Mouse (Mus musculus): ENCODE data around the gene Aldh1b1. TPM values are rescaled to one million over a fixed set of nuclear protein-coding genes. Genes with fewer than 3 reads are reported as not detected.

The Aldh1b1 gene
- total RNA-seq, 2 experiments from 2014 or later = 0.23 to 0.95 TPM

- DNase-seq = no peak
- TF ChIP-seq CTCF (IDR thresholded peaks at IDR 0.05) = no peak
- Histone ChIP-seq H3K27ac (no peak overlapping the region), H3K4me3 (no peak overlapping the region)
- intact Hi-C loops (cut with DNase I) = no loop called here
Observed at GRCm38 (mm10) chr4:45765565-45766201, 33.1 kb upstream of the Aldh1b1 start.

DNA sequence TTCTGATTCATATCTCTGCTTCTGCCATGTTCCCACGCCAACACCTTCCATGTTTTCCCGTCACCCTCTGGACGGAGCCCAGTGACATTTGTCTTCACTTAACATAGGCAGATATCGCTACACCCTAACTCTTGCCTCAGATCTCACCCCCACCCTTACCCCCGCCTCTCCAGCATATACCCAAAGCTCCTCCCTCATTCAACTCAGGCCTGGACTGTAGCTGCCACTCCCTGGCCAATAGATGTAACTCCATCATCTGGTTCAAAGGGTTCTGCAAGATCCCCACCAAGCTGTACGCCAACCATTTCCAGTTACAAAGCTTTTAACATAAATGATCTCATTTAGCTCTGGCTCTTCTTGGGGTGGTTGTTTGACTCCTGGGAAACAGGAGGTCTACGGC lies 32.0 kb upstream of the Aldh1b1 start:
- DNase-seq = no peak
- no peak overlapping the region for H3K27ac ChIP-seq
- no peak overlapping the region for H3K4me3 ChIP-seq
- no peak for TF ChIP-seq CTCF (IDR thresholded peaks at IDR 0.05)
- intact Hi-C loops (cut with DNase I) = no loop called here

DNA sequence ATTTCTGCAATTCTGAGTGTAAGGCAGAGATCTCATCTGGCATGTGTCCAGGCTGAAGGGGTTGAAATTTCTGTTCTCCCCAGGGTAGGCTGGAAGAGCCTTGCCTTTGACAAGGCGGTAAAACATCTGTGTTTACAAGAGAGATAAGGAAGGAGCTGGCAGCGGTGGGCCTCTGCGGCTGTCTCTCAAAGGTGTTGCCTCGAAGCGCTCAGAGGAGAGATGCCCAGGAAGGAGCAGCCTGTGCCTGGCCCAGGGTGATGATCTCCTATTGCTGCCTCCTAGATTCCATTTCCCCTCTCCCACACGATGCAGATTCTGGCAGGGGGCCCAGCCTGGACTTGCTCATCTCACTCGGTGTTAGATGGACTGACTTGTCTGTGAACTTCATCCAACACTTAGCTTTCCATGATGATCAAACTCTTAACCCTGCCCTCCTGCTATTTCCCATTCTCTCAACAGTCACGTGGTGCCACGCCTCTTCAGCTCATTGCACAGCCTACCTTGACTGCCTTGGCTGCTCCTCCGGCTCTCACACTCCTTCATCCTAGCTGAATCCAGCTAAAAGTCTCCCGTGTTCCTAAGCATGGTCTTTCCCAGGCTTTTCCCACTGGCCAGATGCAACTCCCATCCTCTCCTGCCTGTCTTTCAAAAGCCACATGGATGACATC lies 30.8 kb upstream of the Aldh1b1 start:
- intact Hi-C loops (cut with DNase I) = no loop called here
- DNase-seq = no peak
- no peak for TF ChIP-seq CTCF (IDR thresholded peaks at IDR 0.05)
- Histone ChIP-seq H3K4me3 (no peak overlapping the region), H3K27ac (no peak overlapping the region)

DNA sequence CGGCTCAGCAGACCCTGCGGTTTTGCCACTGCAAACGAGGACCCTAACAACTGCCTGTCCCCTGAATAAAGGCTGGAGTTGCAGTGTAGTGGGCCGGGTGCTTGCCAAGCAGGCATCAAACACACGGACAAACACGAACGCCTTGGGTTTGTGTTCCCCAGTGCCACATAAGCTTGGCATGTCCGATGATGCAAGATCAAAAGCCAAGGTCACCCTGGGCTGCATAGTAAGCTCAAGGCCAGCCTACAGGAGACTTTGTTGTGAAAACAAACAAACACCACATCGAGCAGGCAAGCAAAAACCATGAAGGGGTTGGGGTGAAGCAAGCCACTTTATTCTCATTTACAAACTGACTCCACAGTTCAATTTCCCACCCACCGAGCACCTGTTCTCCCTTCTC lies 29.7 kb upstream of the Aldh1b1 start:
- no peak overlapping the region for H3K4me3 ChIP-seq
- no peak for TF ChIP-seq CTCF (IDR thresholded peaks at IDR 0.05)
- no peak overlapping the region for H3K27ac ChIP-seq
- intact Hi-C loops (cut with DNase I) = no loop called here
- no peak for DNase-seq

DNA sequence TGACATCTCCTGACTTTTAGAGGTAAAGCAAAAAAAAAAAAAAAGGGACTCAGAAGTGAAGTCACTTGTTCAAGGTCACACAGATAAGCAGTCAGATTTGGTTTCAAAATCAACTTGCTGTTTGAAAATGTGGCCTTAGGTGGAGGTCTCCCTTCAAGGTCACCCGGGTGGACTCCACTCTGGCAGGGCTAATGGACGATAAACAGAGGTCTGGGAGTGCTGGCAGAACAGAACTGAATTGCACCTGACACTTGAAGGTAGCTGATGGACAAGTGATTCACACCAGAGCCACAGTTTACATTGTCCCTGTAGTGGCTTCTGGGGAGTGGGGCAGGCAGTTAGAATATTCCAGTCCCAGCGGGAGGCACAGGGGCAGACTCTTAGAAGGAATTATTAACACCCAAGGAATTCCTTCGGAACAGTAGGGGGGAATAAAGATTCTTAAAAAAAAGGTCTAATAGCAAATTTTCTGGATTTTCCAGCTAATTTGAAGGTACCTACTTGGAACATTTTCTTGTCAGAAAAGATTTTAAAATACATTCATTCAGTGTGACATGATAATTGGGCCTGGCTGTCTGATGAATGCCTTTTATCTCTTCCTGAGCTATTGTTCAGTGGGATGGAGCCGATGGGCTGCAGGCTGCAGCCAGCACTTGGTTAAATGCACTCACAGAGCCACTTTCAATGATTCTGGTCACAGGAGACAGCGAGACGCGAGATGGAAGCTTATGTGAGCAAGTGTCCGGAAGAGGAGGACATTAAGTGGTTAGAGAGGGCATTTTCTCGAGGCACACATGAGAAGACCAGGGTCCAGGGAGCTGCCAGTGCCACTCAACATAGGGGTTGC lies 28.8 kb upstream of the Aldh1b1 start:
- Histone ChIP-seq H3K4me3 (no peak overlapping the region), H3K27ac (no peak overlapping the region)
- no peak for DNase-seq
- intact Hi-C loops (cut with DNase I) = loop anchor here (5.0 kb wide), 1 partner anchor 353 kb away; no protein-coding TSS in a partner anchor
- TF ChIP-seq CTCF (IDR thresholded peaks at IDR 0.05) = no peak

- H3K27ac ChIP-seq = no peak overlapping the region
- H3K4me3 ChIP-seq = no peak overlapping the region
- intact Hi-C loops (cut with DNase I) = loop anchor here (5.0 kb wide), 1 partner anchor 353 kb away; no protein-coding TSS in a partner anchor
- TF ChIP-seq CTCF (IDR thresholded peaks at IDR 0.05) = no peak
- no peak for DNase-seq
Observed at GRCm38 (mm10) chr4:45770638-45771033, 28.2 kb upstream of the Aldh1b1 start.

- no peak for DNase-seq
- TF ChIP-seq CTCF (IDR thresholded peaks at IDR 0.05) = no peak
- intact Hi-C loops (cut with DNase I) = loop anchor here (5.0 kb wide), 1 partner anchor 354 kb away; no protein-coding TSS in a partner anchor
- Histone ChIP-seq H3K4me3 (no peak overlapping the region), H3K27ac (no peak overlapping the region)
Observed at GRCm38 (mm10) chr4:45771173-45771572, 27.6 kb upstream of the Aldh1b1 start.

DNA sequence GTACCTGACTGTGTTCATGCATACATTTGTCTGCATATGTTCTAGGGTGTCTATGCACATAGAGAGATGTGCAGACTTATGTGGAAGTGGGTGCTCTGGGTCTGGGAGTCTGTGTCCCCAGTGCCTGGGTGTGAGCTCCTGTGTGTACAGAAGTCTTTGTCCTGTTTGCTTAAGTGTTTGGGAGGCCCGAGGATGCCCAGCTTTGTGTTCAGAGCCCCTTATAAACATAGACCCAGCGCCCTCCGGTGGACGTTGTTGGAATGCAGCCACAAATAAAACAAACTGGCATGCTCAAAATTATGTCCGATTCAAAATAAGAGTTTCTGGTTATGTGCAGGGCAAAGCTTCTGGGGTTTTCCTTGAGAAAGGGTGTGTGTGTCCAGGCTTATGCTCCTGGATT lies 27.2 kb upstream of the Aldh1b1 start:
- intact Hi-C loops (cut with DNase I) = loop anchor here (5.0 kb wide), 1 partner anchor 354 kb away; no protein-coding TSS in a partner anchor

GRCm38 (mm10) chr4:45783671-45784070 lies 15.2 kb upstream of the Aldh1b1 start:
- intact Hi-C loops (cut with DNase I) = no loop called here
- no peak overlapping the region for H3K4me3 ChIP-seq
- TF ChIP-seq CTCF (IDR thresholded peaks at IDR 0.05) = no peak
- no peak overlapping the region for H3K27ac ChIP-seq
- no peak for DNase-seq

More for the DNA sequence above, 27.2 kb upstream of the Aldh1b1 start:
- H3K27ac ChIP-seq = no peak overlapping the region
- peak; percentile 63 for TF ChIP-seq CTCF (IDR thresholded peaks at IDR 0.05)
- no peak overlapping the region for H3K4me3 ChIP-seq
- DNase-seq = no peak

GRCm38 (mm10) chr4:45785959-45786358 lies 12.9 kb upstream of the Aldh1b1 start:
- TF ChIP-seq CTCF (IDR thresholded peaks at IDR 0.05) = no peak
- H3K27ac ChIP-seq = no peak overlapping the region
- no peak overlapping the region for H3K4me3 ChIP-seq
- intact Hi-C loops (cut with DNase I) = no loop called here
- DNase-seq = no peak

- intact Hi-C loops (cut with DNase I) = no loop called here
- DNase-seq = no peak
- Histone ChIP-seq H3K4me3 (no peak overlapping the region), H3K27ac (no peak overlapping the region)
- no peak for TF ChIP-seq CTCF (IDR thresholded peaks at IDR 0.05)
Observed at GRCm38 (mm10) chr4:45786674-45787073, 12.1 kb upstream of the Aldh1b1 start.

DNA sequence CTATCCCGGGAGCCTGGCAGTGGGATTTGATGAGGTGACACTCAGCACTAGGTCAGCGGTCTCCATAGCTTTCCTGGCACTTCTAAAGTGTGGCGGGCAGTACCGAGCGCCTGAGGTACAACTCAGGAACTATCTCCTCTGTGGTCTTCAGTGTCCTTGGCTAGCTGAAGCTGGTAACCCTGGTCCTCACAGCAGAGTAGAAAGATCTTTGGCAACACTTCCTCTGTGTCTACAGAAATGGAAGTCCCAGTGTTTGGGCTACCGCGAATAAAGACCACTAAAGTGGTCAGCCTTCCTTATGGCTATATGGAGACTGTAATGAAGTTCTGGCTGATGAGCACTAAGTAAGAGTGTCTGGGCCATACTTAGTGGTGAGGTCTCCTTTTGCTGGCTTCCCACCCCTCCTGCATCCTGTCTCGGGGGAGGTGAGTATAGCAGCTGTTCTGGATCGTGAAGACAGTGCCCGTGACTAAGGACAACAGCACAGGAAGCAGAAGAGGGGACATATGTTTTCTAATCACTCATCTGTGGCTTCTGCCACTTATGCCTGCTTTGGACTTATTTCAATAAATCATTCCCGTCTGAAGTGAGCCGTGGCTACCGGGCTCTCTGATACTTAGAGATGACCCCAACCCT lies 10.3 kb upstream of the Aldh1b1 start:
- Histone ChIP-seq H3K27ac (no peak overlapping the region), H3K4me3 (no peak overlapping the region)
- intact Hi-C loops (cut with DNase I) = no loop called here
- TF ChIP-seq CTCF (IDR thresholded peaks at IDR 0.05) = no peak
- DNase-seq = no peak

Measured in gastrocnemius, adult 2 months (tissue).